In genomic region chr5:123985434-123985833, GRCm38 (mm10) we compare ENCODE assay signal across 14 mouse cellular contexts. TPM values are rescaled to one million over a fixed set of nuclear protein-coding genes. Genes with fewer than 3 reads are reported as not detected.
DNase-seq lines count a peak whose midpoint lies in the region; ATAC-seq lines count a peak whose summit lies in the region.
"Had no signal": no experiment of that assay in that cellular context is flagged by ENCODE, and none has a peak within 500 bp of the region (broad histone marks: within the 10 kb centered on the region; RNA-seq: fewer than 3 reads in every experiment).

No protein-coding gene starts in this region.

- no peaks in the 10 kb centered on the region for H3K9me3 ChIP-seq in forebrain, embryonic 12.5 days
- H3K9me3 ChIP-seq in forebrain, embryonic 16.5 days (ENCODE audit: control insufficient read depth, low read length) = no peaks in the 10 kb centered on the region
- no peaks in the 10 kb centered on the region for H3K9me3 ChIP-seq in megakaryocyte, embryonic 14.5 days
- H3K9me3 ChIP-seq in limb, embryonic 15.5 days = no peaks in the 10 kb centered on the region

- H3K4me1 ChIP-seq in forebrain, embryonic 12.5 days = peaks cover 8% of the 10 kb centered on the region
- H3K4me1 ChIP-seq in forebrain, embryonic 16.5 days (replicated peaks; ENCODE audit: control insufficient read depth, insufficient read depth, low read length) = 0 out of 2 replicates have a peak, but pooled peaks cover 3% of the 10 kb centered on the region
- H3K4me1 ChIP-seq in megakaryocyte, embryonic 14.5 days = peaks cover 16% of the 10 kb centered on the region
- H3K4me1 ChIP-seq in limb, embryonic 15.5 days = peaks cover 18% of the 10 kb centered on the region

- H3K9ac ChIP-seq in forebrain, embryonic 12.5 days = peak overlapping the region; percentile 17; the same call in 1 of the 2 replicates
- no peak overlapping the region for H3K9ac ChIP-seq in forebrain, embryonic 16.5 days (replicated peaks; ENCODE audit: low read depth, low read length)
- no peak overlapping the region for H3K9ac ChIP-seq in limb, embryonic 15.5 days
- H3K9ac ChIP-seq: lung, embryonic 14.5 days had no signal

- ATAC-seq in forebrain, embryonic 12.5 days (ENCODE audit: low FRiP score) = no peak
- ATAC-seq in forebrain, embryonic 16.5 days = no peak
- ATAC-seq in megakaryocyte, adult 5-6 weeks (ENCODE audit: poor library complexity, severe bottlenecking) = no peak
- ATAC-seq in limb, embryonic 15.5 days (ENCODE audit: insufficient number of reproducible peaks, low FRiP score, low TSS enrichment, low read depth) = peak; percentile 20; the same call in 1 of the 2 replicates
- ATAC-seq: CD4-positive, CD25-positive, alpha-beta regulatory T cell, adult 4 months had no signal

- peak; percentile 14 for DNase-seq in heart, postnatal 4 days
- no peak for DNase-seq in heart, adult 11 months
- DNase-seq: kidney, adult 2 months; liver; lung, embryonic 14.5 days; thymus, postnatal 25 days had no signal

- H3K36me3 ChIP-seq in forebrain, embryonic 12.5 days (replicated peaks) = 0 out of 2 replicates have a peak, but pooled peaks cover 4% of the 10 kb centered on the region
- H3K36me3 ChIP-seq in forebrain, embryonic 16.5 days (ENCODE audit: control insufficient read depth, insufficient read depth) = no peaks in the 10 kb centered on the region
- H3K36me3 ChIP-seq in megakaryocyte, embryonic 14.5 days (replicated peaks; ENCODE audit: low read length) = peaks cover 7% of the 10 kb centered on the region
- H3K36me3 ChIP-seq in limb, embryonic 15.5 days = no peaks in the 10 kb centered on the region

- H3K4me2 ChIP-seq in forebrain, embryonic 12.5 days = no peak overlapping the region
- H3K4me2 ChIP-seq in forebrain, embryonic 16.5 days (ENCODE audit: low read length) = no peak overlapping the region
- H3K4me2 ChIP-seq in limb, embryonic 15.5 days = no peak overlapping the region
- H3K4me2 ChIP-seq: lung, embryonic 14.5 days had no signal

- H3K27me3 ChIP-seq in forebrain, embryonic 12.5 days = no peaks in the 10 kb centered on the region
- H3K27me3 ChIP-seq in forebrain, embryonic 16.5 days (replicated peaks; ENCODE audit: control insufficient read depth, insufficient read depth, low read length) = no peaks in the 10 kb centered on the region
- peaks cover 48% of the 10 kb centered on the region for H3K27me3 ChIP-seq in megakaryocyte, embryonic 14.5 days (replicated peaks)
- no peaks in the 10 kb centered on the region for H3K27me3 ChIP-seq in limb, embryonic 15.5 days

- no peak overlapping the region for H3K4me3 ChIP-seq in forebrain, embryonic 12.5 days (replicated peaks)
- no peak overlapping the region for H3K4me3 ChIP-seq in forebrain, embryonic 16.5 days (replicated peaks; ENCODE audit: low read length)
- peak overlapping the region; percentile 33 for H3K4me3 ChIP-seq in megakaryocyte, embryonic 14.5 days (replicated peaks)
- no peak overlapping the region for H3K4me3 ChIP-seq in limb, embryonic 15.5 days
- H3K4me3 ChIP-seq: myocyte had no signal

- no peak overlapping the region for H3K27ac ChIP-seq in forebrain, embryonic 12.5 days
- H3K27ac ChIP-seq in forebrain, embryonic 16.5 days (ENCODE audit: low read length) = no peak overlapping the region
- H3K27ac ChIP-seq in limb, embryonic 15.5 days = no peak overlapping the region

- 86% methylated on average over 9 of the region's 9 CpGs for WGBS in forebrain, embryonic 12.5 days
- 75% methylated on average over 9 of the region's 9 CpGs for WGBS in forebrain, embryonic 16.5 days
- 68% methylated on average over 9 of the region's 9 CpGs for WGBS in limb, embryonic 15.5 days

RNA-seq across cellular contexts. Expression of gene Hip1r, which starts 12.0 kb away (rescaled TPM):
- 16.0 and 17.9 TPM in 2 replicates for polyA plus RNA-seq in forebrain, embryonic 12.5 days (2016; fragmentation: Nextera tagmentation; extraction: Ambion mirVana)
- 33.3 and 35.7 TPM in 2 replicates for polyA plus RNA-seq in forebrain, embryonic 16.5 days (2015; fragmentation: Nextera tagmentation; extraction: Ambion mirVana)
- 10 to 100 TPM; 29.6 to 42.2 TPM for total RNA-seq in heart, postnatal 4 days (2021)
- 5.4 and 11.0 TPM in 2 replicates for polyA plus RNA-seq in megakaryocyte, embryonic 14.5 days (2012; ENCODE audit: insufficient read depth, low replicate concordance)
- total RNA-seq in megakaryocyte, adult 5-6 weeks (2015) = 6.0 and 6.6 TPM in 2 replicates
- 12.1 and 13.0 TPM in 2 replicates for total RNA-seq in megakaryocyte, adult 5-6 weeks (2017)
- polyA plus RNA-seq in limb, embryonic 15.5 days (2015; fragmentation: Nextera tagmentation; extraction: Ambion mirVana) = 12.4 and 17.4 TPM in 2 replicates

RNA-seq across cellular contexts. Expression of gene Vps37b, which starts 46.6 kb away (rescaled TPM):
- polyA plus RNA-seq in forebrain, embryonic 12.5 days (2016; fragmentation: Nextera tagmentation; extraction: Ambion mirVana) = 70.5 and 73.4 TPM in 2 replicates
- 104 and 112 TPM in 2 replicates for polyA plus RNA-seq in forebrain, embryonic 16.5 days (2015; fragmentation: Nextera tagmentation; extraction: Ambion mirVana)
- 10 to 100 TPM; 42.3 to 49.1 TPM for total RNA-seq in heart, postnatal 4 days (2021)
- polyA plus RNA-seq in megakaryocyte, embryonic 14.5 days (2012; ENCODE audit: insufficient read depth, low replicate concordance) = 437 and 1,468 TPM in 2 replicates
- total RNA-seq in megakaryocyte, adult 5-6 weeks (2015) = 28.9 and 29.2 TPM in 2 replicates
- 29.1 and 29.9 TPM in 2 replicates for total RNA-seq in megakaryocyte, adult 5-6 weeks (2017)
- polyA plus RNA-seq in limb, embryonic 15.5 days (2015; fragmentation: Nextera tagmentation; extraction: Ambion mirVana) = 34.7 and 37.8 TPM in 2 replicates

RNA-seq across cellular contexts. Expression of gene Ccdc62, which starts 55.0 kb away (rescaled TPM):
- 4.4 and 5.6 TPM in 2 replicates for polyA plus RNA-seq in forebrain, embryonic 12.5 days (2016; fragmentation: Nextera tagmentation; extraction: Ambion mirVana)
- 3.0 and 4.9 TPM in 2 replicates for polyA plus RNA-seq in forebrain, embryonic 16.5 days (2015; fragmentation: Nextera tagmentation; extraction: Ambion mirVana)
- 1 to 10 TPM; 2.2 TPM for total RNA-seq in heart, postnatal 4 days (2021)
- polyA plus RNA-seq in megakaryocyte, embryonic 14.5 days (2012; ENCODE audit: insufficient read depth, low replicate concordance) = 2.1 TPM in 1 of 2 replicates, not detected in the other
- 1.1 and 1.5 TPM in 2 replicates for total RNA-seq in megakaryocyte, adult 5-6 weeks (2015)
- 0.16 and 0.62 TPM in 2 replicates for total RNA-seq in megakaryocyte, adult 5-6 weeks (2017)
- polyA plus RNA-seq in limb, embryonic 15.5 days (2015; fragmentation: Nextera tagmentation; extraction: Ambion mirVana) = 5.2 and 6.4 TPM in 2 replicates

RNA-seq across cellular contexts. Expression of gene Gm43518, which starts 58.2 kb away (rescaled TPM):
- 1.4 and 3.4 TPM in 2 replicates for polyA plus RNA-seq in forebrain, embryonic 12.5 days (2016; fragmentation: Nextera tagmentation; extraction: Ambion mirVana)
- 2.3 and 2.4 TPM in 2 replicates for polyA plus RNA-seq in forebrain, embryonic 16.5 days (2015; fragmentation: Nextera tagmentation; extraction: Ambion mirVana)
- under 1 TPM in 1 of 2 experiments, not detected in 1; 0.62 TPM for total RNA-seq in heart, postnatal 4 days (2021)
- polyA plus RNA-seq in megakaryocyte, embryonic 14.5 days (2012; ENCODE audit: insufficient read depth, low replicate concordance) = not detected in 2 replicates
- total RNA-seq in megakaryocyte, adult 5-6 weeks (2015) = not detected in 2 replicates
- 0.73 TPM in 1 of 2 replicates, not detected in the other for total RNA-seq in megakaryocyte, adult 5-6 weeks (2017)
- polyA plus RNA-seq in limb, embryonic 15.5 days (2015; fragmentation: Nextera tagmentation; extraction: Ambion mirVana) = 2.8 and 3.4 TPM in 2 replicates
- total RNA-seq: megakaryocyte progenitor cell, adult 5-6 weeks had no signal
- polyA plus RNA-seq: myocyte had no signal
